Mouse (Mus musculus) urinary bladder, postnatal 25 days (tissue): ENCODE results near the gene Prrt1.

Source experiments
- DNase-seq: peaks from one replicate; pipeline ENCODE4 v3.0.0; 2022; ENCODE audit warnings: low spot score

Prrt1 gene

DNA sequence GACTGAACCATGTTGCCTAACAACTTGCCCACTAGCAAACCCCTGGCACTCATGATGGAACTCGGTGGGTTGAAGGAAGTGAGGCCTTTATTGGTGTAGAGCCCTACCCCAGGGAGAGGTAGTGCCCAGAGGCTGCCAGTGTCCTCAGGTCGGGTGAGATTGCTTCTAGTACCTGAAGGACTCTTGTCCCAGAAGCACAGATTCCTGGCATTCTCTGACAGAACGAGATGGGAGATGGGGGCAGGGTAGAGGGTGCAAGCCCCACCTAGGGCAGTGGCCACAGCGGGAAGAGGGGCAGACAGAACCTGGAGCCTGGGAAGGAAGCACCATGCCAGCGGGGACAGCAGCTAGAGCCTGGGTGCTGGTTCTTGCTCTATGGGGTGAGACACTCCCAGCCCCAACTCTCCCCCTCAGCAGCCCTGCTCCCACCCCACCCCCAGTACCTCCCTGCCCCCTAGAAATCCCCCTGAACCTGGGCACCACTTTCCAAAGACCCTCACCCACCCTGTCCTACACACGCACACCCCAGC, 31.7 kb upstream of the Prrt1 start, which contains the start of gene Ager:
Ager (plus strand) TSS at position 297 of the 530 bp plus-strand sequence.
- DNase-seq, result no peak

DNA sequence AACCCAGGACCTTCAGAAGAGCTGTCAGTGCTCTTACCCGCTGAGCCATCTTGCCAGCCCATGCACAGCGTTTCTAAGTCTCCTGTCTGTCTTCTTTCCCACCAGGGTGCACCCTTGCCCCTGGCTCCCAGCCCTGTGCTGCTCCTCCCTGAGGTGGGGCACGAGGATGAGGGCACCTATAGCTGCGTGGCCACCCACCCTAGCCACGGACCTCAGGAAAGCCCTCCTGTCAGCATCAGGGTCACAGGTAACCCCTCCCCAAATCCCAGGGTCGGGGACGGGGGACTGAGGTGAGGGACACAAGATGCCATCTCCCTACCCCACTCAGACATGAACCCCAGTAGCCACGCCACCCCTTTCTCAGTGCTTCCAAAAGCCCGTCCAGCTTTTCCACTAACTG, 29.4 kb upstream of the Prrt1 start:
- no peak for DNase-seq

DNA sequence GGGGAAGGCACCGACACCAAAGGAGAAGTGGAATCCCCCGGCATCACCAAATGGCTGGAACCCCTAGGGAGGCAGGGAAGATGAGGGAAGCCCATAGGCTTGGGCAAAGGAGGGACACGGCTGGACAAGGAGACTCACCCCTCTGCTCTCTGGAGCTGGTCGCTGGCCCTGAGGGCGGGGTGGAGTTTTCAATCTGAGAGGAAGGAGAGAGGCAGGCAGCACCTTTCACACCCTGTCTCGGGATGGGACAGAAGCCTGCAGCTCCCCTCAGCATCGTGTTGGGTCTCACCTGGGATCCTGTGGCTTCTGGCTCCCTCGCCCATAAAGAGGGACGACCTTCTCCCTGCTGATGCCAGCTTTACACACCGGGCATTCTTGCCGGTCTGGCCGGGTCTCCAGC, 27.5 kb upstream of the Prrt1 start:
- no peak for DNase-seq

DNA sequence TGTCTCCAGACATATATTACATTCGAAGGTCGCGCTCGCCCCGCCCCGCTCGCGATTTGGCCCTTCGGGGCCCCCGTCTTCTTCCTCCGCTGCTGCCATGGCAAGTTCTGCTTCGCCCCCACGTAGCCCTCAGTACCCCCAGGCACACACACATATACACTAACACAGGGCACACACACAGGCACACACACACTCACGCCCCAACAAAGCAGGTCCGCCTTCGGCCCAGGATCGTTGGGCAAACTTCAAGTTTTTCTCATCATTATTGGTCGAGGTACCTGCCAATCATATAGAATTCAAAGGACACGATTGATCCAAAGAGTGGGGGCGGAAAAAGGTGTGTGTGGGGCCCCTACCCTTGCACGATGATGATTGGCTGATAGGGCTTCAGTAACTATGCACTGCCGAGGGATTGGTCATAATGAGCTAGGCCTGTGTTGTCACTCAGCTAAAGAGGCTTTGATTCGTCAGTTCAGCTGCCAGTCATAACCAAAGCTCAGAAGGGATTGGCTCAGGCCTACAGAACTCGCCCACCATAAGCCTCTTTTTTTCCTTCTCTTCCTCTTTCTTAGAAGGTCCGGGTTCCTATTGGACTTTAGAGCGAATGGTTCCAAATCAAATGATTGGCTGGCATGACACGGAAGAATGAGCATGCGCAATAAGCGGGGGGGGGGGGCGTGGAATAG, 25.8 kb upstream of the Prrt1 start, which contains the start of gene Rnf5:
Rnf5 (minus strand) TSS at position 316 of the 686 bp plus-strand sequence.
- DNase-seq, result peak; percentile 96

DNA sequence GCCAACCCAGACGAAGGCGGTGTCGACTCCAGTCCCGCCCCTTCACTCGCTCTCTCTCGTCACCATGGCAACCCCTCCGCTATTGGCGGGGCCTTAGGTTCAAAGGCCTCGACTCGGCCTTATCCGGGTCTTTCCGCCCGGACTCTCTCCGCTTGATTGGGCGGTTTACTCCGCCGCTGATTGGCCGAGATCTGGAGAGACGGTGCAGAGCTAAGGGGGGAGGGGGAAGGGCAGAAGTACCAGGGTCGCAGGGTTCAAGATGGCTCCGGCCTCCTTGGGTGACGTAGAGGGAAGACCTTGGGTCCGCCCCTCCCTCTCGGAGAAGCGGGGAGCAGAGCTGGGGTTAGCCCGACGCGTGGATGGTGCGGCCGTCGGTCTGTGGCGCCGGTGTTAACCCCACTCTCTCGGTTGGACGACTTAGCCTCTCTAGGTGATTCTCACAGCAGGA, 25.2 kb upstream of the Prrt1 start, which contains the start of gene Agpat1:
Agpat1 (plus strand) TSS at position 202 of the 448 bp plus-strand sequence.
- DNase-seq, result peak; percentile 96

DNA sequence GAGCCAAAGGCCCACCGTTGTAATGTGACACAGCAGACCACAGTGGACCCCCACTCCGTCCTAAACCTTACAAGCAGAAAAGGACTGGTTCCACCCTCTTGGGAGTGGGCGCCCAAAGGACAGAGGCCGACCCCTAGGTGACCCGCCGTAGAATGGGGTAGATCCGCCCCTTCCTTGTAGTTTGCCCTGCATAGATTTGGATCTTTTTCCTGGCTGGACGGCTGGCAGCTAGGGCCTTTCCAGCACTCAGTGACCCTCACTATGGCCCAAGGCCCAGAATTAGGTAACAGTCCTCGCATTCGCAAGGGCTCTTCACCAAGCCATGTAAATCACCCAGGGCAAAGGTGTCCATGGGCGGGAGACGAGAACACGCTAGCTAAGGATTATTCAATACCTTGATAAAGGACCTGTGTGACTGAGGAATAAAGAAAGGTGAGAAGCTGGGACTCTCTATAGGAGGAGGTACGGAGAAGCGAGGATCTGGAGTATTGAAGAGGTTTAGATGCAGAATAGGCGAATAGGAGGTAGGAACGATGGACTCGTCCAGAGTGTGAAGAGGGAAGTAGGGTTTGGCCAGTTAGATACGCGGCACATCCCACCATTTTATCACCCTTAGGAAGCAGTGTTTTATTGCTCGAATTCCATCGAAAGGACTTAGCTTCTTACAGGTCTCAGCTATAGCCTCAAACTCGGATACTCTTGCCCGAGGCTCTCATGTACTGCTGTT, 24.7 kb upstream of the Prrt1 start:
- peak; percentile 38 for DNase-seq

DNA sequence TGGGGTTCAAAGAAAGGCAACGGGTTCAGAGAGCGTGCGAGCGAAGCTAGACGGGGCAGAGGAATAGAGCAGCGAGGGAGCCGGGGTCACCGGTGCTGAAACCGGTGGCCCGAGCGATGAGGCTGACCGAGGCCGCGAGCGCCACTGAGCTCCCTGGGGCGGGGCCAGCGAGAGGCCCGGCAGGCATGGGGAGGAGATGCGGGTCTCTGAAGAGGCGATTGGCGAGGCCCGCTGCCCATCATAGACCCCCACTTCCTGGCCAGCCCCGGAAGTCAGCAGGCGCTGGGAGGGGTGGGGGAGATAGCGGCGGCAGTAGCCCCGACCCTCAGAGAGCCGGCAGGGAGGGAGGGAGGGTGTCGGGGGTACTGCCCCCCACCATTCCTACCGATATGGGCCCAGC, 23.7 kb upstream of the Prrt1 start:
- peak; percentile 95 for DNase-seq

DNA sequence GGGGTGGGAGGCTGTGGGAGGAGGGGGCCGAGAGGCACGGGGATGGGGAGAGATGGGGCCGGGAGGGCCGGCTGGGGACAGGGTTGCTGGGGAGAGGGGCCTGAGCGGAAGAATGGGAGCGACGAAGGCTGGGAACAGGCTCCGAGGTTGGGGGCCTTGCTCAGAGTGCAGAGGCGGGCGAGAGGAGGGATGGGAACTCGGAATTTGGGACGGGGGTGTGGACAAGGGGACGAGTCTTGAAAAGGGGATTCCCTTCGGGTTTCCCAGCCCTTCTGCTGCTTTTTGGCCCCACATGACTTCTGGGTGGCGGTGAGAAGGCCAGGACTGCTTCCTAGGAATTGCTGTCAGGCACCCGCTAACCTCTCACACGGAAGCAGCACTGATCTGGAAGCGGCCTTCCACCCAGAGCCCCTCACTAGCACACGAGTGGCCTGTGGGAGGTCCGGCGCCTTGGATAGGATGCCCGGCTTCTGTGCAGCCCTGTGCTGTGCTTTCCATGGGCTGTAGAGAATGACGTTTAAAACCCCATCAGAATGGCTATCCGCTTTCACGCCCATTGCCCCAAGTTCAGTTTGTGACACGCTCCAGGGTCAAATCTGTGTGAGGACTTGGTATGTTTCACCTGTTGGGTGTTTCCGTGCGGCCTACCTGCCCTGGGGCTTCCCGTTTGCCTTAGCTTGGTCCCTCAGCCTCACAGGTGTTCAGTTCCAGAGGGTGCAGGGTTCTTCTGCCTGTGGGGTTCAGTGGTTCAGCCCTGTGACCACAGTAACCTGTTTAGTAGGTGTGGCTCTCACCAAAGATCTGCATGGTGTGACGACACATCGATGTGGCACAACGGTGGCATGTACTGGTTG, 22.9 kb upstream of the Prrt1 start:
- no peak for DNase-seq

DNA sequence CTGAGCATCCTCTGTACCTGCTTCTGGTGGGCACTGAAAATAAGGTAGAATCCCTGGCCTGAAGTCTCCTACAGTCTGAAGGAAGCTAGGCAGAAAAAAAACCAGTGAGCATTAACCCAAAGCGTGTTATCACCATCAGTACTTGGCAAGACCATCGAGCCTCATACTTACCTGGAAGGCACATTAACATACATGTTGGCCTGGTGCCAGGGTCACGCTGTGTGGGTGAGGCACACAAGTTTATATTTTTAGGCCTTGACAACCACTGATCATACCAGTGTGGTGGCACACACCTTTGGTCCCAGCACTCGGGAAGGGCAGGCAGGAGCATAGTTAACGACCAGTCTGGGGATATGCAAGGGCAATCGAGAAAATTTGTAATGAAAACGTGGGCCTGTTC, 21.3 kb upstream of the Prrt1 start:
- no peak for DNase-seq

DNA sequence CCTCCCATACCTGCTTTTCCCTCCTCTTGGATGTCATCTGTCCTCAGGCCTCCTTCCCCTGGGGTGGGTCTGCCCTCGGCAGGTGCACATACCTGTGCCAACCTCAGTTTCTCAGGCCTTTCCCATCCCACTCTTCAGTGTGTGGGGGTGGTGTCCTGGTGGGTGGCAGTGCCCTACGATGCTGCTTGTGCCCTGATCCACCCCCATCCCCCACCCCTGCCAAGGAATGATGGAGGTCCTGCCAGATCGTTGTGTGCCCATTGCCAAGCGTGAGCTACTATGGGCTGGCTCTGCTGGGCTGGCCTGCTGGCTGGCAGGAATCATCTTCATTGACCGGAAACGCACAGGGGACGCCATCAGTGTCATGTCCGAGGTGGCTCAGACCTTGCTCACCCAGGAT, 18.3 kb upstream of the Prrt1 start:
- no peak for DNase-seq

DNA sequence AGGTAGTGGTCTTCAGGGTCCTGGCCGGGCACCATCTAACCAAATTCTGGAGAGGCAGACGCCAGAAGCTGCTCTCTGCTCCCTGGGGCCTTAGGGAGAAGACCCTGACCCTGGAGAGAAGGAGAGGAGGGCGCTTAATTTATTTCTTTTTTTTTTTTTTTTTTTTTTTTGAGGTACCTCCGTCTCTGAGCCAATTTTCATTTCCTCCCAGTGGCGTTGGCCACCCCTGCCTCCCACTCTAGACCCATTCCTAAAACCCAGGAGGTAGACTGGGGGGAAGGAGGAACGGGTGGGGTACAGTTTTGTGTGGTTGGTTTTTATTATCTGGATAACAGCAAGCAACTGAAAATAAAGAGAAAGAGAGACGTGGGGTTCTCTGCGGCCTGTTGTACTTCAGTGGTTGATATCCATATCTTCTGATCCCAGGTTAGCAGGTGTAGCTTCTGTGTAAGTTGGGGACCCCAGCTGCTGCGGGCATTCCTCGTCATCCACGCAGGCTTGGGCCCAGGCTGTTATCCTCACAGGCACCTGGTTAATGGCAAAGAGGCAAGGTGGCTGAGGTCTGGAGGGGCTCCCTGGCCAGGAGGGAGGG, 16.2 kb upstream of the Prrt1 start:
- no peak for DNase-seq

DNA sequence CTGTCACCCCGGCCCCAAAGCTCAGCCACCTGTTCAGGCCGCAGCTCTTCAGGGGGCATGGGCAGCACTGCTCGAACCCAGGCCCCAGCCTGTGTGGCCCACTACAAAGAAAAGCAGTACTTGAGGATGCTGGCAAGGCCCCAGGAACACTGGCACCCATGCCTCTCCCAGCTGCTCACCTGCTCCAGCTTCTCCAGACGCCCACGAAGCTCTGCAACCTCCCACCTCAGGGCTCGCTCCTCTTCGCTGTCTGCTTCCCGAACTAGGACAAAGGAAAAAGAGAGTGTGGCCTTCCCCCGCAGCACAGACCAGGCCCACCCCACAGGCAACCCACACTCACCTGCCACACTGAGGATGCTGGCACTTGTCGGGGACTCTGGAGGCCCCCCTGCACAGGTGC, 15.5 kb upstream of the Prrt1 start:
- DNase-seq, result no peak

DNA sequence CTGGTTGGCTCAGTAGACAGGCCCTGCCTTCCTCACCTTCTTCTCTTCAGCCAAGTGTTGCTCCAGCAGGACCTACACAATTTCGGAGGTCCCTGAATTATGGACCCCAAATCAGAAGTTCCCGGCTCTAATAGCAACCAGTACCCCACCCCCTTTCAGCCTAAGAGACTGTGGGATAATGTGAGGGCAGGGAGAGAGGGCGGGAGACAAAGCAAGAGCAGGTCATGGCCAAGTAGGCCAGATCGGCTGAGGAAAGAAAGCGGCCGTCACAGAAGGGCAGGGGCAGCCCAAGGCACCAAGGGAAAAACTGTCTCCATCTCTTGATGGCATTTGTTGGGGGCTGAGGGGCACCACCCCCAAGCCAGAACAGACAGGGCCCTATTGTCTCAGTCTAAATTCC, 13.5 kb upstream of the Prrt1 start, which contains the start of gene Egfl8:
Egfl8 (minus strand) TSS at position 101 of the 400 bp plus-strand sequence.
- DNase-seq, result no peak

DNA sequence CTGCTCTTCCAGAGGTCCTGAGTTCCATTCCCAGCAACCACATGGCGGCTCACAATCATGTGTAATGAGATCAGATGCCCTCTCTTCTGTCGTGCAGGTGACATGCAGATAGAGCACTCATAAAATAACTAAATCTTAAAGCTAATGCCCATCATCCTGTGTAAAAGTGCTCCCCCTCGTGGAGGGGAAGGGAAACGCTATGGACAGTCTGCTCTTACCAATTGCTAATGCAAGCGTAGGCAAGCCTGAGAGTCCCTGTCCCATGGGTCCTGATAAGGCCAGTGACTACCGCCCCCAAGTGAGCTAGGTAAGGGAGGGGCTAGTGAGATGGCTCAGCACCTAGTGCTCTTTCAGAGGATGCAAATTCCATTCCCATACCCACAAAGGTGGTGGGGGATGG, 10.3 kb upstream of the Prrt1 start:
- peak; percentile 70 for DNase-seq

DNA sequence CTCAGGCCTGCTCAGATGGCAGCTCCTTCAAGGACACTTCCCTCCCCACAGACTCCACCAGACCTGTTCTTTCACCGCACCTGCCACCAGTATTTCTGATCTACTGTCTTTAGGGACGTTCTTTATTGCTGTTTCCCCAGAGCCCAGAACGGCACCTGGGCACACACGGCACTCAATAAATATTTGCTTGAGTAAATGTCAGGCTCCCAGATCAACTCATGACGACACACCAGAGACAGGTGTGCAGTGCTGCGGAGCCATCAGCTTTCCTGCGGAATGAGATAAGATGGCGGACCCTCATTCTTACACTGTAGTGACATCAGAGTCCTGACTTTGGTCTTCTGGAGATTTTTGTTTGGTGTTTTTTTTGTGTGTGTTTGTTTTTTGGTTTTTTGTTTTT, 8.3 kb upstream of the Prrt1 start:
- DNase-seq, result no peak

DNA sequence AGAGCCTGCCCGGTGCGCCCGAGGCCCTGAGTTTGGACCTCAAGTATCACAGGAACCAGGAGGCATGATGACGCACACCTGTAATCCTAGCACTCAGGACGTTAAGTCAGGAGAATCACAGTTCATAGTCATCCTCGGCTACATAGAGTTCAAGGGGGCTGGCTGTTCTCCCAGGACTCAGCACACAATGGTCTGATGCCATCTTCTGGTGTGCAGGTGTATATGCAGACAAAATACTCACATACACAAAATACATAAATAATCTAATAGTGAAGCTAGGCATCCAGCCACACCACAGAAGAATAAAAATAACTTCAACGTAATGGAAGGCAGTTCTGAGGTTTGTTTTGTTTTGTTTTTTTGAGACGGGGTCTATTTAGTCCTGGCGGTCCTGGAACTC, 6.2 kb upstream of the Prrt1 start:
- no peak for DNase-seq

DNA sequence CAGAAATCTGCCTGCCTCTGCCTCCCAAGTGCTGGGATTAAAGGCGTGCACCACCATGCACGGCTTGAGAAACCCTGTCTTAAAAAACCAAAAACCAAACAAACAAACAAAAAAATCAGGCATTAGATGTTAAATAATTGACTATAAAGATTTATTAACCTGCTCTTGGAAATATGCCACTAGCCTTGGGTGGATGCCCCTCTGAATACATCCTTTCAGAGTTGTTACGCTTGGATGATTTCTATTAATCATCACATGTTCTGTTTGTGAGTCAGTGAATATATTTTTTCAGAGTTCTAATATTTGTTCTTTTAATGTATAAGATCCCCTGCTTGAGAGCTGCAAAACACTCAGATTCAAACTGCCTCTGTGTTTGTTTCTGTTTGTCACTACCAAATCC, 4.4 kb upstream of the Prrt1 start:
- DNase-seq, result no peak

DNA sequence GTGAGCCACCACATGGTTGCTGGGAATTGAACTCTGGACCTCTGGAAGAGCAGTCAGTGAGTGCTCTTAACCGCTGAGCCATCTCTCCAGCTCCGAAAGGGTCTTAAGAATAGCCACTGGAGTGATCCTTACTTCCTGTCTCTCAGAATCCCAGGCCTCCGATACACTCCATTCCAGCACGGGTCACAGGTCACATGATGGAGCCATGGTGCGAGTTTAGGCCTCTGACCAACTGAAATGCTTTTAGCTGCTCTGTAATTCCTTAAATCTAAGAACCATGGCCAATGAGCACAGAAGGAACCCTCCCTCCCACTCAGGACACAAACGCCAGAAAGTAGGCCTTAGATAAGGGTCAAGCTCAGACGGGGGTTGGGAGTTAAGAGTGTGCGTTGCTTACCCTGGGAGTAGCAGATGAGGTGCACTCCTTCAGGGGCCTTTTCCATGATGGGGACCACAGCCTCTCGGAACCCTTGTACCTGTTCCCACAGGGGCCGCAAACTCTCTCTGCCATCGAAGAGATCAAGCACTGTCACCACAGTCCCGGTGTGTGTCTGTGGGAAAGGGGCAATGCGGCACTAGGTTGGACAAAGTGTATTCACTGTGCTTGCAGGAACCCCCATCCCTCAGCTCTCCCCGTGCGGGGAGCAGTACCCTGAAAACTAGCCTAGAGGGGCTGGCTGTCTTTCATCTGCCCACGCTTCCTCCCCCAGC, 3.1 kb upstream of the Prrt1 start:
- DNase-seq, result no peak

DNA sequence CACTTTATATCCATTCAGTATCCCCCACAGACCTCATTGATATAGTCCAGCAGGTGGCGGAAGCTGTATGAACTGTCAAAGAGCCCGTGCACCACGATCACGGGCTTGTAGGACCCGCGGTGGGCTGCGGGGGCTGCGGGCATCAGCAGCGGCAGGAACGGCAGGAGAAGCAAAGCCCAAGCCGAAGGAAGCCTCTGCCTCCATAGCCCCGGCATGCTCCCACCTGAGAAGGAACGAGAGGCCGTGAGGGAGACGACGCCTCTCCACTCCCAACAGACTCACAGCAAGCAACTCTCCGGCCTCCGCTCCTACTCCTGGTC, 2.6 kb upstream of the Prrt1 start:
- no peak for DNase-seq

DNA sequence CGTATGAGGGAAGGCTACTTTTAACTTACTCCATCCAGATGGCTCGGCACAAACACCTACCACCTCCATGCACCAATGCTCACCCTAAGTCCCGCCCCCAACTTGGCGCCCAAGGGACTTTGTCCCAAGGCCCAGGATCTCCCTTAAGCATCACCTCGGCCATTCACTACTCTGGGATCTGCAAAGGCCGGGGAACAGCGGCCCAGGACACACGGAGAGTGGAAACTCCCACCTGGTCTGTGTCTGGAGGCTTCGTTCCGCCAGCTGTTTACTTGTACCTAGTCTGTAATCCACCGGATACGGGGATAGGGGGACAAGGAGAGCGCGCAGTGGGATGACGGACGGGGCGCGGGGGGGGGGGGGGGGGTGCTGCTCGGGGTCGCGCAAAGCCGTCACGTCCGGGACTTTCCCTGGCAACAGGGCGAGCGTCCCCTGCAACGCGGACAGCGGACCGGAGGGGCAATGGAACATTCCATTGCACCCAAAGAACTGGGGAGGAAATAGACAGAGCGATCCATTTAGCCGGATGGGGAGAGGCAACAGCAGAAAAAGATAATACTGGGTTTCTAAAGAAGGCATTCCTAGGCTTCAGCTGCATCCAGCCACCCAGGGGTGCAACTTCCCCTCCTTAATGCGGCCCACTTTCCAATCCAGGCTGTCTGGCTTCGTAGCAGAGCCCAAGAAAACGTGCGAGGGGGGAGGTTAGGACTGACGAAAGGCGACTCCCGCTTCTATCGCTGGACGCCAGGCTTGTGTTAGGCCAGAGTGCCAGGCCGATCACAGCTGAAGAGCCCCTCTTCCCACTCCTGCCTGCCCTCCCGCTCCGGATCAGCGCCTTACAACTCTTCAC, 2.0 kb upstream of the Prrt1 start:
- DNase-seq, result peak; percentile 66
